Comparison of ENCODE assay signal across 13 mouse cellular contexts in genomic region chr13:103302508-103302907, GRCm38 (mm10).
"Had no signal": no experiment of that assay in that cellular context is flagged by ENCODE, and none has a peak within 500 bp of the region (broad histone marks: within the 10 kb centered on the region; RNA-seq: fewer than 3 reads in every experiment).

No protein-coding gene starts in this region.

- H3K4me2 ChIP-seq: limb, embryonic 13.5 days; midbrain, embryonic 12.5 days; neural tube, embryonic 13.5 days had no signal

- H3K4me3 ChIP-seq: layer of hippocampus, adult 2 months; limb, embryonic 13.5 days; midbrain, embryonic 12.5 days; neural tube, embryonic 13.5 days had no signal

- H3K4me1 ChIP-seq: midbrain, embryonic 12.5 days had no signal

- H3K9me3 ChIP-seq: limb, embryonic 13.5 days; midbrain, embryonic 12.5 days; neural tube, embryonic 13.5 days had no signal

- H3K9ac ChIP-seq: limb, embryonic 13.5 days; liver, embryonic 14.5 days; midbrain, embryonic 12.5 days; neural tube, embryonic 13.5 days had no signal

- H3K27me3 ChIP-seq: limb, embryonic 13.5 days; midbrain, embryonic 12.5 days; neural tube, embryonic 13.5 days had no signal

- ATAC-seq: midbrain, embryonic 16.5 days had no signal

- DNase-seq: kidney, adult 18-20 months; kidney, postnatal 10 days; kidney, postnatal 4 days; lung, adult 18-20 months; right cerebral cortex, postnatal 14 days; thymus, postnatal 4 days had no signal

- H3K27ac ChIP-seq: layer of hippocampus, adult 2 months; limb, embryonic 13.5 days; liver, embryonic 14.5 days; midbrain, embryonic 12.5 days; neural tube, embryonic 13.5 days; stomach, postnatal 0 days had no signal

- H3K36me3 ChIP-seq: limb, embryonic 13.5 days; midbrain, embryonic 12.5 days; neural tube, embryonic 13.5 days had no signal
